Mouse (Mus musculus) stomach, postnatal 0 days (tissue): ENCODE results near the gene Pcnx2.

Experiments
- CTCF ChIP-seq: IDR thresholded peaks from 2 replicates; pipeline ENCODE4 v1.5.1; 2016; ENCODE audit warnings: antibody characterized with exemption, low read depth, mild to moderate bottlenecking, moderate library complexity
- EP300 ChIP-seq: optimal IDR thresholded peaks from 2 replicates; pipeline ENCODE3; 2016; ENCODE audit warnings: antibody characterized with exemption

DNA sequence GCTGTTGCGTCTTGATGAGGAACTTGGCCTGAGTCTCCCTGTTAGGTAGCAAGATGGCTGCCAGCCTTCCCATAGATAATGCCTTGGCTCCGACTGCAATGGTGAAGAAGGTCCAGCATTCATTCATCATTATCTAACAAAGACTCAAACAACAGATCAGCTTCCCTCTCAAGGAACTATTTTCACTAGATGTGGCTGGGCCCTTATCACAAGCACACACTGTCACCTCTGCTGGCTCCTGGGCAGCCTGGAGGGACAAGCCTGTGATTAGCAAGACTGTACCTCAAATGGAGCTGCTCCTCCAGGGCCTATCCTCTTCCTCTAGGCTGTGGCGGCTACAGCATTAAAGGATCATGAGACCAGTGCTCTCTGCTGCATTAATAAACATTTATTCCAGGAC, 28.4 kb downstream of the Pcnx2 start:
- TF ChIP-seq CTCF = no peak
- no peak for TF ChIP-seq EP300
